Mouse (Mus musculus) cortical plate, adult 2 months (tissue): ENCODE results near the gene Pcbp3. TPM values are rescaled to one million over a fixed set of nuclear protein-coding genes. Genes with fewer than 3 reads are reported as not detected.

Experiments used
- H3K27ac ChIP-seq: fragments of 200-500 bp; 2 replicates; pipeline ENCODE4 v1.5.1; 2012; ENCODE audit warnings: low read length, control low read depth, inconsistent platforms; ENCODE audit not compliant: insufficient read depth
- H3K4me1 ChIP-seq: fragments of 200-500 bp; 2 replicates; pipeline ENCODE4 v1.6.1; 2011; ENCODE audit warnings: low read length; ENCODE audit not compliant: control insufficient read depth, insufficient read depth
- H3K4me3 ChIP-seq: fragments of 200-500 bp; 2 replicates; pipeline ENCODE4 v1.5.1; 2011; ENCODE audit warnings: mild to moderate bottlenecking, low read length, control low read depth; ENCODE audit not compliant: insufficient read depth
- CTCF ChIP-seq: fragments of 200-500 bp; IDR thresholded peaks from 2 replicates; pipeline ENCODE4 v1.5.1; 2011; ENCODE audit warnings: mild to moderate bottlenecking, control low read depth, low read length; ENCODE audit not compliant: insufficient read depth; ENCODE audit errors: extremely low read depth
- POLR2A ChIP-seq: fragments of 200-500 bp; IDR thresholded peaks from 2 replicates; pipeline ENCODE4 v1.6.1; 2011; ENCODE audit warnings: mild to moderate bottlenecking, low read length, control low read depth; ENCODE audit not compliant: insufficient read depth; ENCODE audit errors: extremely low read depth
- polyA plus RNA-seq: library from polyadenylated mRNA; depleted of rRNA; stranded (reverse); fragments of >200 nt; gene quantifications from 2 replicates; pipeline ENCODE4 v1.2.3, GENCODE M21; 2012; rRNA removed

Gene Pcbp3
- polyA plus RNA-seq, 1 experiment, result 49.0 TPM

- Histone ChIP-seq H3K27ac (no peak overlapping the region), H3K4me3 (no peak overlapping the region), H3K4me1 (no peaks in the 10 kb centered on the region)
- TF ChIP-seq POLR2A (no peak), CTCF (no peak)
Measured at GRCm38 (mm10) chr10:76721746-76722145, 239.9 kb downstream of the Pcbp3 start.

DNA sequence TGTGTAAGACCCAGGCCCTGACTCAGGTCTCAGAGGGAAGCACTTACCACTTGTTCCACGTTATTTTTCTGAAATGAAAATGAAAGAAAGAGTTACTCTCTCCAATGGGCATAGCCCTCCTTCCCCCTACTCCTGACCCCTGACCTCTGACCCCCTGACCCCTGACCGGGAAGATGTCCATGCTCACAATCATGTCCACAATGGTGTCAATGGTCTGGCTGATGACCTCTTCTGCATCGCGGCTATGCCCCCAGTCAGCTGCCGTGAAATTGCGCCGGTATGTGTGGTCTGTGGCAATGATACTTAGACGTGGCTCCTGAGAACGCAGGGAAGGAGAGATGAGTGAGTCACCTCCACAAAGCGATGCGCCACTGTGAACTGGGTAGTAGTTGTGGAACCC is 240.5 kb downstream of the Pcbp3 start:
- no peak for TF ChIP-seq POLR2A
- TF ChIP-seq CTCF, result no peak
- H3K27ac ChIP-seq, result no peak overlapping the region
- no peaks in the 10 kb centered on the region for H3K4me1 ChIP-seq
- no peak overlapping the region for H3K4me3 ChIP-seq

GRCm38 (mm10) chr10:76717631-76718030 is 244.1 kb downstream of the Pcbp3 start:
- H3K27ac ChIP-seq, result no peak overlapping the region
- TF ChIP-seq CTCF (no peak), POLR2A (no peak)
- no peaks in the 10 kb centered on the region for H3K4me1 ChIP-seq
- H3K4me3 ChIP-seq, result no peak overlapping the region

DNA sequence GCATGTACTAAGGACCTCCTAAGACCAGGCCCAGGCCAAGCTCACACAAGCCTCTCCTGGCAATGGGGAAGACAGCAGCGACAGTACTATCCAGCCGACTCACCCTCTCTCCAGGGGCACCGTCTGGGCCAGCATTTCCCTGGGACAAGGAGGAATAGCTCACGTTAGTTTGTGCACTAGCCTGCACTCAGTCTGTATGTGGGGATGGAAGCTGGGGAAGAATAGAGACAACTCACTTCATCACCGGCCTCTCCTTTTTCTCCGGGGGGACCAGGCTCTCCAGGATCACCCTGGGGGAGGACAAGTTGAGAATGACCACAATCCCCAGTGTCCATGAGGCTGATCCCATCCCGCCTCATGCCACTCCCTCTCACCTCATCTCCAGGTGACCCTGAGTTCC is 244.7 kb downstream of the Pcbp3 start:
- no peak for TF ChIP-seq POLR2A
- TF ChIP-seq CTCF, result no peak
- no peak overlapping the region for H3K27ac ChIP-seq
- H3K4me3 ChIP-seq, result no peak overlapping the region
- no peaks in the 10 kb centered on the region for H3K4me1 ChIP-seq

- Histone ChIP-seq H3K4me3 (no peak overlapping the region), H3K27ac (no peak overlapping the region), H3K4me1 (no peaks in the 10 kb centered on the region)
- TF ChIP-seq CTCF, result no peak
Measured at GRCm38 (mm10) chr10:76714303-76714702, 247.4 kb downstream of the Pcbp3 start.

DNA sequence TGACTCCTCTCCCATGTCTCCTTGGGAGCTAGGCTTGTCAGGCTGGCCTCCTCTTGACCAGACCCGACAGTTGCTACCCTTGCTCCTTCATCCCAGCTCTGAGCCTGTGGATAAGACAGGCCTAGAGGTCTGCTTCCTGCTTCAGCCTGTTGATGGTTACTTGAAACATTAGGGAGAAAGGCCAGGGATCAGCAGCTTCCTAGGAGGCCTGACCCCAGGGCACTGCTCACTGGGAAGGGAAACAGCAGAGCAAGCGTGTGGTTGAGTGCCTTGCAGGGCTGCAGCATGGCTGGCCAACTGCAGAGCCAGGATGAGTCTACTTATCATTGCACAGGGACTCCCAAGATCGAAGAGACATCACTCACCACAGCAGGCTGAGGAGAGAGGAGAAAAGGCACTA is 249.2 kb downstream of the Pcbp3 start:
- no peaks in the 10 kb centered on the region for H3K4me1 ChIP-seq
- H3K27ac ChIP-seq, result no peak overlapping the region
- H3K4me3 ChIP-seq, result no peak overlapping the region
- no peak for TF ChIP-seq POLR2A
- no peak for TF ChIP-seq CTCF

Other genes starting within 250 kb of the Pcbp3 start
- gene Col6a1, start 235.7 kb downstream of the Pcbp3 start, polyA plus RNA-seq, result 90.2 and 91.3 TPM in 2 replicates
- 37.2 and 37.9 TPM in 2 replicates for gene Slc19a1, start 70.4 kb upstream of the Pcbp3 start, polyA plus RNA-seq
- 2.3 and 2.7 TPM in 2 replicates for gene Col18a1, start 204.7 kb upstream of the Pcbp3 start, polyA plus RNA-seq